Mouse (Mus musculus) lung, embryonic 15.5 days (tissue): ENCODE data around the gene Gcn1l1. TPM values are rescaled to one million over a fixed set of nuclear protein-coding genes. Genes with fewer than 3 reads are reported as not detected.
A peak's percentile ranks its signal among the peaks of the same experiment; 100 is the strongest.

Experiments used
- ATAC-seq: fragments of 200-750 bp; cut with Nextera tagmentation; 2 replicates; pipeline ENCODE4 v1.8.0; 2017; ENCODE audit warnings: moderate number of reproducible peaks, borderline replicate concordance; ENCODE audit not compliant: low FRiP score, low TSS enrichment; ENCODE audit errors: extremely low read depth
- H3K27ac ChIP-seq: fragments of 300-500 bp; sonication (generic); 2 replicates; pipeline ENCODE4 v1.5.1; 2015; ENCODE audit warnings: moderate library complexity, mild to moderate bottlenecking, inconsistent platforms
- H3K27me3 ChIP-seq: fragments of 300-500 bp; sonication (generic); 2 replicates; pipeline ENCODE4 v1.6.1; 2015; ENCODE audit warnings: inconsistent platforms
- H3K36me3 ChIP-seq: fragments of 300-500 bp; sonication (generic); 2 replicates; pipeline ENCODE4 v1.6.1; 2015; ENCODE audit warnings: inconsistent platforms
- H3K4me1 ChIP-seq: fragments of 300-500 bp; sonication (generic); 2 replicates; pipeline ENCODE4 v1.6.1; 2015; ENCODE audit warnings: inconsistent platforms
- H3K4me2 ChIP-seq: fragments of 300-500 bp; sonication (generic); 2 replicates; pipeline ENCODE4 v1.6.1; 2015; ENCODE audit warnings: inconsistent platforms, mild to moderate bottlenecking, moderate library complexity
- H3K4me3 ChIP-seq: fragments of 300-500 bp; sonication (generic); 2 replicates; pipeline ENCODE4 v1.5.1; 2015; ENCODE audit warnings: mild to moderate bottlenecking, inconsistent platforms
- H3K9ac ChIP-seq: fragments of 300-500 bp; sonication (generic); 2 replicates; pipeline ENCODE4 v1.6.1; 2015; ENCODE audit warnings: inconsistent platforms
- H3K9me3 ChIP-seq: fragments of 300-500 bp; sonication (generic); 2 replicates; pipeline ENCODE4 v1.6.1; 2016; ENCODE audit warnings: inconsistent platforms
- WGBS: fragments of 180-500 bp; shearing (Covaris S2); methylation state at CpG from one replicate; pipeline ENCODE4 v1.1.7; 2015; 5-methylcytosine and 5-hydroxymethylcytosine counted together
- polyA plus RNA-seq: library from polyadenylated mRNA; unstranded; fragments of >200 nt; fragmentation: Nextera tagmentation; extraction: Ambion mirVana; gene quantifications from 2 replicates; pipeline ENCODE4 v1.2.1, GENCODE M21; 2015

Gene Gcn1l1
- polyA plus RNA-seq, 1 experiment from 2014 or later, result 40.0 TPM

DNA sequence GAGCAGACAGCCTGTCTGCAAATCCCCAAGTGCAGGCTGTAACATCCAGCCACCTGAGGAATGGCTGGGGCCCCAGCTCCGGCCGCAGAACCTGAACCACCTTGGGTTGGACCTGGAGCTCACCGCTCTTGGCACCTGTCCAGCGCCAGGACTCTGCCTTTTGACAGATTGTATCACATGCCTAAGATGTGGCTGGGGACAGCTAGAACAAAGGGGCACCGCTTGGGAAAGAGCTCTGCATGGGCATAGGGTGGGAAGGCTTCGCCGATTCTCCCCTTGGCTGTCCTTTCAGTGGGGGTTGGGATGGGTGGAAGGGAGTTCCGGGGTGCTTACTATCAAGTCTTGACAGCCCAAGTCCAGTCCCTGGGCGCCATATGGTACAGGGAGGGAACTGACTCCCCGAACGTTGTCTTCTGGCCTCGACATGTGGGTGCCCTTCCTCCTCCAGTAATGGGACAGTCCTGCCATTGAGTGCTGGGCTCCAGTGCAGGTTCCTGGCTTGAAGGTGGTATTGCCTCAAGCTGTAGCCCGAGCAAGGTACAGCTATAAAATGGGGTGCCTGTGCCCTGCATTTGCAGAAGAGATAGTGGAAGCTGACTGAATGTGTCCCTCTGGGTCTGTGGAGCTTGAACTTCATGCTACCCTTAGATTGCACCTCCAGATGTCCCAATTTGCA, 26.9 kb upstream of the Gcn1l1 start:
- Histone ChIP-seq H3K4me1 (peaks cover 61% of the 10 kb centered on the region), H3K27ac (peak overlapping the region; percentile 29; the same call in 1 of the 2 replicates), H3K27me3 (no peaks in the 10 kb centered on the region), H3K4me3 (no peak overlapping the region), H3K9ac (no peak overlapping the region), H3K4me2 (no peak overlapping the region; the same call in 1 of the 2 replicates), H3K36me3 (no peaks in the 10 kb centered on the region), H3K9me3 (no peaks in the 10 kb centered on the region)
- WGBS, result 58% methylated on average over 13 of the region's 13 CpGs
- no peak for ATAC-seq

DNA sequence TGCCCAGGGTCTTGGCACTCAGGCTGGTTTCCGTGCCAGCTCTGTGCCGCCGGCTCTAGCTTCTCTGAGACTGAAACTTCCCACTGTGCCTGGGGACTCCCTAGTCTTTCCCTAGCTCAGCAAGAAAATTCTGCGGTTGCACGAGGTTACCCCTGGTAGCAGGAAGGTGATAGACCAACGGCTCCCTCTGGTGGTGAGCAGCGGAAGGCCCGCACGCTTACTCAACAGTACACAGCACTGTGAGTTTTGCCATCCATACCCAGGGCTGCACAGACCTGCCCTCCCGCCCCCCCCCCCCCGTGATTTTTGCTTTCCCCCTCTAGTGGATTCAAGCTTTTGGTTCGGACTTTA, 26.4 kb upstream of the Gcn1l1 start:
- no peak overlapping the region for H3K9ac ChIP-seq
- H3K4me2 ChIP-seq, result no peak overlapping the region; the same call in 1 of the 2 replicates
- no peaks in the 10 kb centered on the region for H3K9me3 ChIP-seq
- no peaks in the 10 kb centered on the region for H3K27me3 ChIP-seq
- peak; percentile 67 for ATAC-seq
- no peak overlapping the region for H3K4me3 ChIP-seq
- peak overlapping the region; percentile 29; the same call in 1 of the 2 replicates for H3K27ac ChIP-seq
- H3K36me3 ChIP-seq, result no peaks in the 10 kb centered on the region
- peaks cover 61% of the 10 kb centered on the region for H3K4me1 ChIP-seq
- WGBS, result under 1% methylated on average over 12 of the region's 12 CpGs

DNA sequence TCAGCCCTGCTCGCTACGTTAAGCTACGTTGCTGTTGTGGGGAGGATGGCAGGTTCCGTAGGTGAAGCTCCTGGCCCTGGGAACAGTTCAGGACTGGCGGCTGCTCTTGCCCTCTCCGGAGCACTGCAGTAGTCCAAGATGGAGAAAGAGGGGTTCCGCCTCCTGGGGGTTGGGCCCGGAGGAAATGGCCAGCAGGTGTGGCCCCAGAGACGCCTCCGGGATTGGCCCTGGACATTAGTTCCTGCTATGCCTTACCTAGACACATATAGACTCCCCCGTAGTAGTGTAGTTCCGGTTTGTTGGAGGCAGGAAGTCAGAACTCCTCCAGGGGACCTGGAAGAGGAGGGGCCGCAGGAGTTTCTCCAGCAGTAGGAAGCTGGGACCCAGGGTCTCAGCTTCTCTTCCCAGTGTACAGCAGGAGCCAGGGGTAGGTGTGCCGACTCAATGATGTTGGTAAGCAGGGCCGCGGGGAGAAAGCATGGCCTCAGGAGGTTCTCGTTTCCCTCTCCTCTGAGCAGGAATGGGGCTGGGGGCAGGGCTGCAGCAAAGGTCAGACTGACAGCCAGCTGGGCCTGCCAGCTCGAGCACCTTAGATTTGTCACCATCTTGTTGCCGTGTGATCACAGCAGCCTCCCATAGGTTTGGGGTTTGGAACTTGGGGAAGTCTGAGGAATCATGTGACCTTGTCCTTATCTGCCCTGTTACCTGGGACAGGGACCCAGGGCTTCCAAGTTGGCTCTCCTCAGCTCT, 22.2 kb upstream of the Gcn1l1 start:
- H3K27ac ChIP-seq, result peak overlapping the region; percentile 91
- no peaks in the 10 kb centered on the region for H3K9me3 ChIP-seq
- H3K4me2 ChIP-seq, result peak overlapping the region; percentile 46
- H3K27me3 ChIP-seq, result no peaks in the 10 kb centered on the region
- peak overlapping the region; percentile 7; the same call in 1 of the 2 replicates for H3K4me3 ChIP-seq
- 34% methylated on average over 19 of the region's 19 CpGs for WGBS
- peaks cover 67% of the 10 kb centered on the region for H3K4me1 ChIP-seq
- peak overlapping the region; percentile 16 for H3K9ac ChIP-seq
- H3K36me3 ChIP-seq, result peaks cover 32% of the 10 kb centered on the region
- ATAC-seq, result no peak

DNA sequence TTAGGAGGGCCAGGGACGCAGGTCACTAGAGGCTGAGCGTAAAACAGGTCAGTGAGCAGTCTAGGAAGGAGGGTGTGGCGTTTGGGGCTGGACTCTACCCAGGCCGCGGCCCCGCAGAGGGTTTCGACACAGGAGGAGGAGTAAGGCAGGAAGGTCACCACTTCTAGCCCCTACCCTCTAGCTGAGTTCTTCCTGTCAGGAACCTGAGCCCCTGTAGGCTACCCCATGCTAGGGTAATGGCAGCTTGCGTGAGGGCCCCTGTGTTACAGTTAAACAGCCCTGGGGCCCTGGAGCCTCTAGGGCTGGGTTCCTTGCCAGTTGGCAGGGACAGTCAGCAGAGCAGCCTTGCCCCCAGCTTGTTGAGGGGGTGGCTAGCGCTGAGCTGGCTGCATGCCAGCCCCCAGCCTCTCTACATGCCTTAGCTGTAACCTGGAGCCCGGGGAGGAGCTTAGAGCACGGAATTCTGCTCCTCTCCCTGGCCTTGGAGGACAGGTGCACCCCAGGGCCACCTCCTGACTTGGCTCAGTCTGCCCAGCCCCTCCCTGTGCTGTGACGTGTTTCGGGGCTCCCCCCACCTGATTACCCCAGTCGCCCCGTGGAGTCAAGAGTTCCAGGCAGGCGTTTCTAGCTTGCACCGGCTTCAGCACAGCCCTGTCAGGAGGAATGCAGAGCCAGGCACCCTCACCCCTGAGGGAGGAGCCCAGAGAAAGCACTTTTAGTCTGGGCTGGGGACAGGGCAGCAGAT, 21.4 kb upstream of the Gcn1l1 start:
- Histone ChIP-seq H3K27ac (peak overlapping the region; percentile 91), H3K27me3 (no peaks in the 10 kb centered on the region), H3K4me2 (peak overlapping the region; percentile 46), H3K9ac (peak overlapping the region; percentile 24), H3K36me3 (peaks cover 40% of the 10 kb centered on the region), H3K4me3 (peak overlapping the region; percentile 22), H3K4me1 (peaks cover 59% of the 10 kb centered on the region), H3K9me3 (no peaks in the 10 kb centered on the region)
- WGBS, result 22% methylated on average over 17 of the region's 17 CpGs
- ATAC-seq, result peak; percentile 76

DNA sequence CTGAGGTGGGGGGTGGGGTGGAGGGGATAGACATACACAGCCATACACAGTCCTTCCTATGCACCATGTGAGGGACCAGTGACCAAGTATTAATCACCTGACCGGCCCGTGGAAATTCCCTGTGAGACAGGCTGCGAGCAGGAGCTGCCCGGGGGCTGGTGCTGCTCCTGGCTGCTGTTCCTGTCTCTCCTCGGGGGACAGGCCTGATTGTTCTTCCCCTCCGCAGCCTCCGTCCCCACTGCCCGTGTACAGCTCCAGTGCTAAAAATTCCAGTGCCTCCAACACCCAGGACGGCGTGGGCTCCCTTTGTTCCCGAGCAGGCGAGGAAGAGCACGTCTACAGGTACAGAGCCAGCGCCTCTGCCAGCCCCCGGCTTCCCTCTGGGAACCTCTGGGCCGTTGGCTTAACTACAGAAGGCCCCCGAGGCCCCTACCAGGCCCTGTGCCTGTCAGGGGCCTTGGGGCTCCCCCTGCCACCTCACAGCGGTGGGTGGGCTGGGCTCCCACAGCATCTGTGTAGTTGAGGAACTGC, 20.3 kb upstream of the Gcn1l1 start:
- ATAC-seq, result no peak

DNA sequence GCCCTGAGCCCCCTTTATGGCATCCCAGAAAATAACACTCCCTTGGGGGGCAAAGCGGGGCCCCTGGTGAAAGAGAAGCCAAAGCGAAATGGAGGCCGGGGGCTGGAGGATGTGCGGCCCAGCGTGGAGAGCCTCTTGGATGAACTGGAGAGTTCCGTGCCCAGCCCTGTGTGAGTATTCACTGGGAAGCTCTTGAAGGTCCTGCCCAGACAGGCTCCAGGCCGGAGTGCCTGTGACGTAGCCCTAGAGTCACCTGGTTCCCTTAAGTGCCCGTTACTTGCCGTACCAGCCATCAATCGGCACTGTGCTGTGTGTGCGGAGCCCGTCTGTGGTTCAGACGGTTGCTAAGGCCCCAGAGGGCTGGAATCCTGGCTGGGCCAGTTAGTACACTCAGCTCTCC, 19.4 kb upstream of the Gcn1l1 start:
- WGBS, result 67% methylated on average over 14 of the region's 14 CpGs
- H3K4me3 ChIP-seq, result peak overlapping the region; percentile 22
- H3K27me3 ChIP-seq, result no peaks in the 10 kb centered on the region
- peak overlapping the region; percentile 46 for H3K4me2 ChIP-seq
- 0 out of 2 replicates have a peak overlapping the region, but pooled peaks have one; percentile 24 for H3K9ac ChIP-seq
- peaks cover 52% of the 10 kb centered on the region for H3K4me1 ChIP-seq
- H3K9me3 ChIP-seq, result no peaks in the 10 kb centered on the region
- ATAC-seq, result peak; percentile 62
- peak overlapping the region; percentile 91 for H3K27ac ChIP-seq
- H3K36me3 ChIP-seq, result peaks cover 53% of the 10 kb centered on the region

More for the DNA sequence above, 20.3 kb upstream of the Gcn1l1 start:
- Histone ChIP-seq H3K9ac (peak overlapping the region; percentile 24; the same call in 1 of the 2 replicates), H3K27ac (peak overlapping the region; percentile 91), H3K9me3 (no peaks in the 10 kb centered on the region), H3K4me2 (peak overlapping the region; percentile 46), H3K27me3 (no peaks in the 10 kb centered on the region), H3K36me3 (peaks cover 50% of the 10 kb centered on the region), H3K4me3 (peak overlapping the region; percentile 22), H3K4me1 (peaks cover 52% of the 10 kb centered on the region)
- WGBS, result 47% methylated on average over 18 of the region's 18 CpGs

DNA sequence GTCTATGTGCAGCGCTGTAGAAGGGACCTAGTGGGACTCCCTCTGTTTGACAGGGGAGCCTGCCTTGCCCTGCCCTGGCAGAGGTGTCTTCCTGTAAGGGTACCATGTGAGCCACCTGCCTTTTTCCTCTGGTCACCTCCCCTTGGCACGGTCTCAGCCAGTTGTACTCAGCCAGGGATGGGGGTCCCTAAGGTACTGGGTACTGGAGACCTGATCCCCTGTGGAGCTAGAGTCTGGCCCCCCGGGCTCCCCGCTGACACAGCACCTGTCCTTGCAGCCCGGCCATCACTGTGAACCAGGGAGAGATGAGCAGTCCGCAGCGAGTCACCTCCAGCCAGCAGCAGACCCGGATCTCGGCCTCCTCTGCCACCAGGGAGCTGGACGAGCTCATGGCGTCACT, 18.5 kb upstream of the Gcn1l1 start:
- H3K36me3 ChIP-seq, result peaks cover 57% of the 10 kb centered on the region
- no peak overlapping the region for H3K4me3 ChIP-seq
- no peaks in the 10 kb centered on the region for H3K9me3 ChIP-seq

DNA sequence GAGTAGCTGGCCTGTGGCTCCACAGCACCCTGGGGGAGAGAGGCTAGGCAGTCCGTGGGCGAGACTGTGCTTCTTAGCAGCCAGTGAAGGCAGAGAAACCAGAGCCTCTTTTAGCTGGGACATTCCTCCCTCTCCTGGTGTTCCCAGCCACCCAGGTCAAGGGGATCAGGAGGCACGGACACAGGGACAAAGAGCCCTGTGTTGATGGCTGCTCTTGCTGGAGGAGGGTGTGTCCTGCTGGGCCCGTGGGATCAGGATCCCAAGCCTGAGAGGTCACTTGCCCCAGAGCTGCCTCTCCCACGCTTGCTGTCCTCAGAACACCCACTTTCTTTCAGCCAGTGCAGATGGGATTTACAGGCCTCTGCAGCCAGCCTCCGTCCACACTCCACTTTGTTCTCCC, 18.0 kb upstream of the Gcn1l1 start:
- Histone ChIP-seq H3K27me3 (no peaks in the 10 kb centered on the region), H3K9me3 (no peaks in the 10 kb centered on the region), H3K4me2 (no peak overlapping the region), H3K36me3 (peaks cover 61% of the 10 kb centered on the region), H3K27ac (peak overlapping the region; percentile 2; the same call in 1 of the 2 replicates), H3K9ac (no peak overlapping the region), H3K4me1 (peaks cover 51% of the 10 kb centered on the region), H3K4me3 (no peak overlapping the region)
- ATAC-seq, result no peak
- WGBS, result 45% methylated on average over 6 of the region's 6 CpGs

More for the DNA sequence above, 18.5 kb upstream of the Gcn1l1 start:
- no peak for ATAC-seq
- peak overlapping the region; percentile 91; the same call in 1 of the 2 replicates for H3K27ac ChIP-seq
- H3K4me1 ChIP-seq, result peaks cover 52% of the 10 kb centered on the region
- no peaks in the 10 kb centered on the region for H3K27me3 ChIP-seq
- 77% methylated on average over 11 of the region's 11 CpGs for WGBS
- no peak overlapping the region for H3K9ac ChIP-seq
- no peak overlapping the region for H3K4me2 ChIP-seq

DNA sequence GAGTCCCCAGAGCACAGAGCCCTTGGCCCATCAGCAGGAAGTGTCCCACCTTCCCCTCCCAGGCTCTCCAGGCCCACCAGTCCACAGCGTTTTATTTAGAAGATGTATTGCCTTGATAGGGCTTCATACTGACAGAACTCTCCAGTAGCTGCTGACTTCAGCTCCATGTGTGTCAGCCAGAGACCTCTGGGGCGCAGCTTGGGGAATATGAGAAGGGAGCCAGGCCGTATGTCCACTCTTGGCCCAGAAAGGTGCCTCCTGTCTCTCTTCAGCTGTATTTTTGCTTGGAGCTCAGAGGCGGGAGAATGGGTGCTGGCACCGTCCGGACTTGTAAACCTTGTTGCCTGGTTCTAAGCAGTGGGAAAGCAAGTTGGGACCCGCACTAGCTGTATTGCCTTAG, 17.6 kb upstream of the Gcn1l1 start:
- peak overlapping the region; percentile 2; the same call in 1 of the 2 replicates for H3K27ac ChIP-seq
- H3K4me1 ChIP-seq, result peaks cover 47% of the 10 kb centered on the region
- H3K36me3 ChIP-seq, result peaks cover 65% of the 10 kb centered on the region
- no peaks in the 10 kb centered on the region for H3K9me3 ChIP-seq
- H3K9ac ChIP-seq, result no peak overlapping the region
- no peak for ATAC-seq
- no peak overlapping the region for H3K4me3 ChIP-seq
- no peaks in the 10 kb centered on the region for H3K27me3 ChIP-seq
- WGBS, result 83% methylated on average over 7 of the region's 7 CpGs
- no peak overlapping the region for H3K4me2 ChIP-seq

DNA sequence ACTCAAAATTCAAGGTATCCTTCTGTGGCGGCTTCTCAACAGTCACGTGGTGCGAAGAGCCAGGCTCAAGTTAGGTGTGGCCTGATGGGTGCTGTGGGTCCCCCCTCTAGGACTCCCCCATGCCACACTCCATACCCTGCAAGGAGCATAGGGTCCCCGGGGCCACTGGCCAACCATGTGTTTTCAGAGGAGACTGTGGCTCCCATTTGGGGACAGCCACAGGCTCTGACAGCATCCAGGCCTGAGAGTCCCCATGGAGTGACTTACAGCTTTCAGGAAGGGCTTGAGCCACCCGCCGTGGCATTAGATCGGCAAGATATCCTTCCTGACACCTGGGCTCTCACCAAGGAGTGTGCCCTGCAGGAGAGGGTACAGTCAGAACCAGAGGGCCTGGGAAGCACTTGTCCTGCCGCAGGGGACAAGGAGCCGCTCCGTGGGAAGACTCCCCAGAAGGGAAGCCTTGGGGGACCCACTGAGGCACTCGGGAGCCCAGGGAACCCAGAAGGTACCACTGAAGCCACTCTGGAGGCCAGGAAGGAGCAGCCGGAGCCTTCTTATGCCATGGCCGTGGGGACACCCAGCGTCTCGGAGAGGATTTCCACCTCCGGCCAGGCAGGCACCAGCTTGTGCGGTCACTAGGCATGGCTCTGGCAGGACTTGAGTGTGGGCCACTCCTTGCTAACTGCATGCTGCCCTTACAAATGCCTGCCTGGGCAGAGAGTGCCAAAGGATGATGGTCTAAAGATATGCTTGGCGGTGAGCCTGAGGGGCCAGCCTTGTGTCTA, 16.4 kb upstream of the Gcn1l1 start:
- Histone ChIP-seq H3K4me1 (peaks cover 34% of the 10 kb centered on the region), H3K27ac (no peak overlapping the region), H3K36me3 (peaks cover 78% of the 10 kb centered on the region), H3K4me3 (no peak overlapping the region), H3K27me3 (no peaks in the 10 kb centered on the region), H3K9ac (no peak overlapping the region), H3K4me2 (no peak overlapping the region), H3K9me3 (no peaks in the 10 kb centered on the region)
- no peak for ATAC-seq
- 89% methylated on average over 18 of the region's 18 CpGs for WGBS

DNA sequence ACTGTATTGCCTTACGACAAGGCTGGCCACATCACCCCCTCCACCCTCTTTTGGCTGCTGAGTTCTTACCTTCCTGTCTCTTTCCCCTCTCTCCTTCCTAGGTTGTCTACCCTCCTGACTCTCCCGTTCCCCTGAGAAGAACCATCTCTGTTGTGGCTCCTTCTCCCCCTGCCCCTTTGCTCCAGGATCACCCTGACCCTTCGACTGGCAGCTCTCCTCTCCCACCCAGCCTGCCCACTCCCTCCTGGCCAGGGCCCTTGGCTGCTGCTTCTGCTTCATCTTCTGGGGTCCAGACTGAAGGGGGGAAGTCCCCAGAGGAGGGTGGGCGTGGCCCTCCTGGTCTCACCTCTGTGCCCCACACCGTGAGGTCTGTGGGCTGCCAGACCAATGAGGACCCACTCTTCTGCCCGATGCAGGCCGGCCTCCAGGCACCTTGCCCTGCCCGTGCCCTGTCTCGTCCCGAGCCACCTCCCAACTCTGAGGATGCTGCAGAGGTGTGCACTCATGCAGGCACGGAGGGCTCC, 14.5 kb upstream of the Gcn1l1 start:
- peaks cover 80% of the 10 kb centered on the region for H3K36me3 ChIP-seq

More for the DNA sequence above, 14.5 kb upstream of the Gcn1l1 start:
- H3K27ac ChIP-seq, result no peak overlapping the region
- no peaks in the 10 kb centered on the region for H3K9me3 ChIP-seq
- WGBS, result 69% methylated on average over 11 of the region's 11 CpGs
- no peak for ATAC-seq
- H3K9ac ChIP-seq, result no peak overlapping the region
- H3K27me3 ChIP-seq, result no peaks in the 10 kb centered on the region
- no peak overlapping the region for H3K4me2 ChIP-seq
- no peak overlapping the region for H3K4me3 ChIP-seq
- H3K4me1 ChIP-seq, result peaks cover 16% of the 10 kb centered on the region
